Mouse (Mus musculus) olfactory bulb, adult 2 months (tissue): Measurements from ENCODE around the gene Gabrg3.

ENCODE experiments used
- CTCF ChIP-seq: fragments of 200-500 bp; IDR thresholded peaks from 2 replicates; pipeline ENCODE4 v1.5.1; 2012; ENCODE audit warnings: low read depth, mild to moderate bottlenecking, low read length, moderate library complexity; ENCODE audit not compliant: insufficient read depth
- POLR2A ChIP-seq: fragments of 200-500 bp; IDR thresholded peaks from 2 replicates; pipeline ENCODE4 v1.6.1; 2012; ENCODE audit warnings: mild to moderate bottlenecking, low read depth, low read length, moderate library complexity; ENCODE audit not compliant: insufficient read depth

GRCm38 (mm10) chr7:57386517-57387340, at the start of gene Gabrg3:
- TF ChIP-seq CTCF (no peak), POLR2A (no peak)
